Mouse (Mus musculus): ENCODE results near the gene Wrb. TPM values are rescaled to one million over a fixed set of nuclear protein-coding genes. Genes with fewer than 3 reads are reported as not detected.
A peak's percentile ranks its signal among the peaks of the same experiment; 100 is the strongest.
"Not testable (repeated sequence)": the region's sequence is repeated elsewhere in the genome, so short reads cannot be mapped to it uniquely, and the experiment has no call there.

Gene Wrb
- 58.0 TPM for polyA plus RNA-seq (2012; fragmentation: generic; extraction: Trizol)
- long read RNA-seq, experiment 1, transcript Wrb-201 (5 exons, 2,495 nt): major isoform, 45 of 94 reads
- long read RNA-seq, experiment 1, partial matches to known transcripts: 1 of 94 reads
- long read RNA-seq, experiment 1, other reads (novel, unspliced or antisense): 44 of 94 reads
- long read RNA-seq, experiment 2, transcript Wrb-206 (4 exons, 2,415 nt): minor isoform, 28 of 605 reads
- long read RNA-seq, experiment 2, transcript Wrb-205 (3 exons, 406 nt): minor isoform, 9 of 605 reads
- long read RNA-seq, experiment 2, transcript Wrb-201 (5 exons, 2,495 nt): major isoform, 518 of 605 reads
- long read RNA-seq, experiment 2, partial matches to known transcripts: 23 of 605 reads
- long read RNA-seq, experiment 2, other reads (novel, unspliced or antisense): 25 of 605 reads

- Histone ChIP-seq H3ac (ENCODE audit: control insufficient read depth, insufficient read length, low read depth) (peak within 1 kb of the TSS; percentile 76), H3K79me3 (ENCODE audit: low read depth) (peaks cover 30% of the 10 kb centered on the region), H3K4me3 (ENCODE audit: insufficient read depth, poor library complexity, severe bottlenecking) (peak within 1 kb of the TSS; percentile 77), H3K36me3 (ENCODE audit: control insufficient read depth, insufficient read depth) (no peaks in the 10 kb centered on the region), H3K79me2 (ENCODE audit: control insufficient read depth, insufficient read depth) (peaks cover 48% of the 10 kb centered on the region), H3K27me3 (ENCODE audit: control insufficient read depth, insufficient read depth, insufficient read length) (no peaks in the 10 kb centered on the region)
- TF ChIP-seq FOSL1 (IDR thresholded peaks at IDR 0.05; ENCODE audit: insufficient read depth, low read length, poor library complexity, severe bottlenecking) (no peak), MAX (IDR thresholded peaks at IDR 0.05) (peak; percentile 86), MYOD1 (IDR thresholded peaks at IDR 0.05; ENCODE audit: control insufficient read depth, insufficient read length, low read depth) (no peak), CTCF (IDR thresholded peaks at IDR 0.05; ENCODE audit: control insufficient read depth, insufficient read depth, insufficient read length) (peak; percentile 100), USF1 (IDR thresholded peaks at IDR 0.05; ENCODE audit: low read depth) (no peak), MYOG (IDR thresholded peaks at IDR 0.05; ENCODE audit: control insufficient read depth, extremely low read depth, insufficient read length) (no peak), CEBPB (IDR thresholded peaks at IDR 0.05; ENCODE audit: low read depth) (no peak)
Measured at GRCm38 (mm10) chr16:96145110-96145800, at the start of gene Wrb. Gene Wrb (plus strand): TSS chr16:96145407.

GRCm38 (mm10) chr16:96095966-96096365 is 49.2 kb upstream of the Wrb start:
- TF ChIP-seq CTCF (IDR thresholded peaks at IDR 0.05; ENCODE audit: control insufficient read depth, insufficient read depth, insufficient read length) (no peak), MAX (IDR thresholded peaks at IDR 0.05) (no peak), FOSL1 (IDR thresholded peaks at IDR 0.05; ENCODE audit: insufficient read depth, low read length, poor library complexity, severe bottlenecking) (no peak), CEBPB (IDR thresholded peaks at IDR 0.05; ENCODE audit: low read depth) (no peak), USF1 (IDR thresholded peaks at IDR 0.05; ENCODE audit: low read depth) (no peak), MYOG (IDR thresholded peaks at IDR 0.05; ENCODE audit: control insufficient read depth, extremely low read depth, insufficient read length) (no peak), MYOD1 (IDR thresholded peaks at IDR 0.05; ENCODE audit: control insufficient read depth, insufficient read length, low read depth) (no peak)
- Histone ChIP-seq H3K79me3 (ENCODE audit: low read depth) (no peaks in the 10 kb centered on the region), H3K4me3 (ENCODE audit: insufficient read depth, poor library complexity, severe bottlenecking) (no peak overlapping the region), H3K79me2 (ENCODE audit: control insufficient read depth, insufficient read depth) (no peaks in the 10 kb centered on the region), H3ac (ENCODE audit: control insufficient read depth, insufficient read length, low read depth) (no peak overlapping the region), H3K36me3 (ENCODE audit: control insufficient read depth, insufficient read depth) (no peaks in the 10 kb centered on the region), H3K27me3 (ENCODE audit: control insufficient read depth, insufficient read depth, insufficient read length) (no peaks in the 10 kb centered on the region)

DNA sequence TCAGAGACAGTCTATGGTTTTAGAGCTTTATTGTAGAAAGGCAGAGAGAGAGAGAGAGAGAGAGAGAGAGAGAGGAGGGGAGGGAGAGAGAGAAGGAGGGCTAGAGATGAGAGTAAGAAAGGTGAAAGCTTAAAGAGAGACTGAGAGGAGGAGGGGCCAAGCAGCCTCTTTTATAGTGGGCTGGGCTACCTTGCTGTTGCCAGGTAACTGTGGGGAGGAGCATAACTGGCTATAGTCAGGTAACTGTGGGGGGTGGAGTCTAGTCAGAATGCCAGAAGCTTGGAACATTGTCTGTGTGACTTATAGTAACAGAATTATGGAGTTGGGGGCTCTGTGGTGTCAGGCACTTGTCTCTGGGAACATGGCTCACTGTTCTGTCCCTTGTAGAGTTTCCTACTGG is 47.4 kb upstream of the Wrb start:
- not testable (repeated sequence) for H3K36me3 ChIP-seq (ENCODE audit: control insufficient read depth, insufficient read depth); H3K79me3 ChIP-seq (ENCODE audit: low read depth); H3ac ChIP-seq (ENCODE audit: control insufficient read depth, insufficient read length, low read depth); H3K27me3 ChIP-seq (ENCODE audit: control insufficient read depth, insufficient read depth, insufficient read length); H3K4me3 ChIP-seq (ENCODE audit: insufficient read depth, poor library complexity, severe bottlenecking); H3K79me2 ChIP-seq (ENCODE audit: control insufficient read depth, insufficient read depth)

DNA sequence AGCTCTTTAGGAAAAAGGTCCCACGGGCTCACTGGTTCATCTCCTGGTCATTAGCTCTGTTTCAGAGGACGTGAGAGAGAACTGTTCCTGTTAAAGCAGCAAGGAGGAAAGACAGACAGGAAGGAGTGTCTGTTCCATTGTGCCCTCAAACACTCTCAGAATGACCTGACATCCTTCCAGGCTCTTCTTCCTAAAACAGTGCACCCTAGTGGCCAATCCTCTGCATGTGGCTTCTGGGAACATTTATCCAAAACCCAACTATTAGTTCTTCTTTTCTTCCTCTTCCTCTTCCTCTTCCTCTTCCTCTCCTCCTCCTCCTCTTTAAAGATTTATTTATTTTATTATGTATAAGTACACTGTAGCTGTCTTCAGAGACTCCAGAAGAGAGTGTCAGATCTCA is 42.2 kb upstream of the Wrb start:
- no peaks in the 10 kb centered on the region for H3K36me3 ChIP-seq (ENCODE audit: control insufficient read depth, insufficient read depth)
- no peak overlapping the region for H3ac ChIP-seq (ENCODE audit: control insufficient read depth, insufficient read length, low read depth)
- TF ChIP-seq CTCF (IDR thresholded peaks at IDR 0.05; ENCODE audit: control insufficient read depth, insufficient read depth, insufficient read length): peak; percentile 26
- TF ChIP-seq MYOD1 (IDR thresholded peaks at IDR 0.05; ENCODE audit: control insufficient read depth, insufficient read length, low read depth): no peak
- no peaks in the 10 kb centered on the region for H3K79me3 ChIP-seq (ENCODE audit: low read depth)
- H3K4me3 ChIP-seq (ENCODE audit: insufficient read depth, poor library complexity, severe bottlenecking): no peak overlapping the region
- H3K27me3 ChIP-seq (ENCODE audit: control insufficient read depth, insufficient read depth, insufficient read length): no peaks in the 10 kb centered on the region
- no peaks in the 10 kb centered on the region for H3K79me2 ChIP-seq (ENCODE audit: control insufficient read depth, insufficient read depth)

DNA sequence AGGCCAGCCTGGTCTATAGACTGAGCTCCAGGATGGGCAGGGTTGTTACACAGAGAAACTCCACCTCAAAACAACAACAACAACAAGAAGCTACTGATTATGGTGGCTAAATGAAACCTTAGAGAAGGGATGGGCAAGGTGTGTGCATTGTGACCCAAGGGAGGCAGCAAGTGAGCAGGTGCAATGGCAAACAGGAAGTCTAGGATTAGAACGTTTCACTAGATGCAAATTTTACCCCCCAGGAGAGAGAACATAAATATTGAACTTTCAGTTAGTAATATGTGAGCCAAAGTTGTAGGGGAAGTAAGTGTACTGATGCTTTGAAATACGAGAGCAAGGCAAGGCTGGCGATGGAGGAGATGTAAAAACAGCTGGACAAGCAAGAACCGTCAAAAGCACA is 35.5 kb upstream of the Wrb start:
- H3K79me2 ChIP-seq (ENCODE audit: control insufficient read depth, insufficient read depth): no peaks in the 10 kb centered on the region
- no peaks in the 10 kb centered on the region for H3K79me3 ChIP-seq (ENCODE audit: low read depth)
- no peak overlapping the region for H3K4me3 ChIP-seq (ENCODE audit: insufficient read depth, poor library complexity, severe bottlenecking)
- H3ac ChIP-seq (ENCODE audit: control insufficient read depth, insufficient read length, low read depth): no peak overlapping the region
- H3K36me3 ChIP-seq (ENCODE audit: control insufficient read depth, insufficient read depth): no peaks in the 10 kb centered on the region
- TF ChIP-seq USF1 (IDR thresholded peaks at IDR 0.05; ENCODE audit: low read depth): no peak
- no peak for TF ChIP-seq MYOD1 (IDR thresholded peaks at IDR 0.05; ENCODE audit: control insufficient read depth, insufficient read length, low read depth)
- TF ChIP-seq CEBPB (IDR thresholded peaks at IDR 0.05; ENCODE audit: low read depth): no peak
- no peak for TF ChIP-seq FOSL1 (IDR thresholded peaks at IDR 0.05; ENCODE audit: insufficient read depth, low read length, poor library complexity, severe bottlenecking)
- TF ChIP-seq MAX (IDR thresholded peaks at IDR 0.05): no peak
- no peak for TF ChIP-seq CTCF (IDR thresholded peaks at IDR 0.05; ENCODE audit: control insufficient read depth, insufficient read depth, insufficient read length)
- no peak for TF ChIP-seq MYOG (IDR thresholded peaks at IDR 0.05; ENCODE audit: control insufficient read depth, extremely low read depth, insufficient read length)
- H3K27me3 ChIP-seq (ENCODE audit: control insufficient read depth, insufficient read depth, insufficient read length): no peaks in the 10 kb centered on the region
